Mouse (Mus musculus) stomach, postnatal 0 days (tissue): ENCODE data around the gene Gm21970.

ENCODE experiments used
- CTCF ChIP-seq: IDR thresholded peaks from 2 replicates; pipeline ENCODE4 v1.5.1; 2016; ENCODE audit warnings: antibody characterized with exemption, low read depth, mild to moderate bottlenecking, moderate library complexity
- EP300 ChIP-seq: optimal IDR thresholded peaks from 2 replicates; pipeline ENCODE3; 2016; ENCODE audit warnings: antibody characterized with exemption

DNA sequence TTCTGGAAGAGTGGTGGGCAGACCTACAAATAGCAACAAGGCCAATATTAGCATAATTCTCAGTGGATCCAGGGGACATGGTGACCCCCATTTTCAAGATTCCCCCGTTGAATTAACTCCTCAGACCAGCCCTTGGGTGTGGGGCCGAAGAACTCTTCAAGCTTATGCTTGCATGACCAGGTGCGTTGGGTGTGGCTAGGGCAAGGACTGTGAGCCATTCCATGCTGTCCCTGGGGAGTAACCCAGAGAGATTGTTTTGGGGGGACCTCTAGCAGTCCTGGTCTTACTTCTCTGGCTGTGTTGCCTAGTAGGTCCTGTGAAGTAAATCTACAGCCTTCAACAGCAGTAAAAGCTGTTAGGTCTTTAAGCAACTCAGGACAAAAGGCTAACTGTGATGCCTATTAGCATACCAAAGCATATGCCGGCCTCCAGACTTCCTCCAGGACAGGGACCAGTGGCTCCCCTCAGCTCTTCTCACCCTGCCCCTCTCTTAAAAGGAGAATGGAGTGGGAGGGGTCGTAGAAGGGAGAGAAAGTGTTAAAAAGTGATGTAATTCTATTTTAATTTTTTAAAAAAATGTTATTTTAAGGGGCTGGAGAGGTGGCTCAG is 41.3 kb downstream of the Gm21970 start:
- no peak for TF ChIP-seq CTCF
- no peak for TF ChIP-seq EP300
